In the genomic region with DNA sequence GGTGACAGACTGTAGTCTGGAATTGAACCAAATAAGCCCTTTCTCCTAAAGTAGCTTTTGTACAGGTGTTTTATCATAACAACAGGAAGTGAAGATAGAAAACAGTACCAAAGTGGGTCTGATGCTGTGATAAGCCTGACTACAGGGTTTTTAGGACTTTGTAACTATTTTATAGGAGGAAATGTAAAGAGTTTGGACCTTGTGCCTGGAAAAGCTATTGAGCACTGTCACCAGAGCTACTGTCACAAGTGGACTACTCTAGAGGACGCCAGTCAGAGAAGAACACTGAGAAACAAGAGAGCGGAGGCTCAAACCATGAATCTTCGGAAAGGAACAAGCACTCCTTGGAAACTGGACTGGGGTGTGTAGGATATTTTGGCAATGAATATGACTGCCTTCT, we compare ENCODE assay signal across 21 mouse cellular contexts.
"Had no signal": no experiment of that assay in that cellular context is flagged by ENCODE, and none has a peak within 500 bp of the region (broad histone marks: within the 10 kb centered on the region; RNA-seq: fewer than 3 reads in every experiment).

No protein-coding gene starts in this region.

- DNase-seq: lung, adult 18-20 months; lung, embryonic 14.5 days; lung, postnatal 14 days; lung, postnatal 36 days; retina, postnatal 1 day; right cerebral cortex, adult 18-20 months; right cerebral cortex, postnatal 25 days; right cerebral cortex, postnatal 4 days; thymus, adult 2 months; thymus, postnatal 25 days; thymus, postnatal 4 days had no signal

- ATAC-seq: midbrain, embryonic 13.5 days; midbrain, embryonic 16.5 days had no signal

- H3K4me3 ChIP-seq: megakaryocyte, embryonic 14.5 days; midbrain, embryonic 13.5 days; myocyte; neural tube, embryonic 13.5 days; neural tube, embryonic 15.5 days; stomach, embryonic 15.5 days had no signal

- H3K9me3 ChIP-seq: megakaryocyte, embryonic 14.5 days; midbrain, embryonic 13.5 days; neural tube, embryonic 13.5 days; neural tube, embryonic 15.5 days; stomach, embryonic 15.5 days had no signal

- H3K27ac ChIP-seq: macrophage; midbrain, embryonic 13.5 days; neural tube, embryonic 13.5 days; neural tube, embryonic 15.5 days; stomach, embryonic 15.5 days; stomach, postnatal 0 days had no signal

- H3K4me1 ChIP-seq: neural tube, embryonic 13.5 days; neural tube, embryonic 15.5 days; stomach, embryonic 15.5 days had no signal

- H3K9ac ChIP-seq: lung, embryonic 14.5 days; midbrain, embryonic 13.5 days; neural tube, embryonic 13.5 days; neural tube, embryonic 15.5 days; stomach, embryonic 15.5 days had no signal

- H3K27me3 ChIP-seq: megakaryocyte, embryonic 14.5 days; midbrain, embryonic 13.5 days; neural tube, embryonic 13.5 days; neural tube, embryonic 15.5 days; stomach, embryonic 15.5 days had no signal

- H3K4me2 ChIP-seq: lung, embryonic 14.5 days; midbrain, embryonic 11.5 days; midbrain, embryonic 13.5 days; neural tube, embryonic 13.5 days; neural tube, embryonic 15.5 days; stomach, embryonic 15.5 days had no signal
